Mouse (Mus musculus) erythroblast, embryonic 14.5 days (primary cell): ENCODE measurements around the gene Fgf13. TPM values are rescaled to one million over a fixed set of nuclear protein-coding genes. Genes with fewer than 3 reads are reported as not detected.

Source experiments
- H3K27me3 ChIP-seq: 2 replicates; pipeline ENCODE4 v1.6.1; 2012; ENCODE audit warnings: inconsistent platforms; ENCODE audit not compliant: control insufficient read depth
- H3K36me3 ChIP-seq: 2 replicates; pipeline ENCODE4 v1.6.1; 2012; ENCODE audit warnings: mild to moderate bottlenecking, inconsistent platforms; ENCODE audit not compliant: control insufficient read depth
- H3K4me1 ChIP-seq: 2 replicates; pipeline ENCODE4 v1.6.1; 2012; ENCODE audit warnings: inconsistent platforms; ENCODE audit not compliant: control insufficient read depth
- H3K4me3 ChIP-seq: replicated peaks from 2 replicates; pipeline ENCODE3; 2012; ENCODE audit warnings: moderate library complexity, mild to moderate bottlenecking, inconsistent platforms
- H3K9me3 ChIP-seq: 2 replicates; pipeline ENCODE4 v1.6.1; 2012; ENCODE audit warnings: low read length, inconsistent platforms, mixed read lengths; ENCODE audit not compliant: control insufficient read depth
- GATA1 ChIP-seq: IDR thresholded peaks from 2 replicates; pipeline ENCODE4 v1.6.1; 2012; ENCODE audit warnings: low read length, inconsistent platforms, mixed read lengths
- TAL1 ChIP-seq: IDR thresholded peaks from 3 replicates; pipeline ENCODE4 v1.6.1; 2012; ENCODE audit warnings: low read length, inconsistent platforms, mixed read lengths
- polyA plus RNA-seq: library from polyadenylated mRNA; stranded (reverse); fragments of >175 nt; gene quantifications from 2 replicates; pipeline ENCODE4 v1.2.3, GENCODE M21; 2012

Fgf13 gene
- 0.14 and 0.17 TPM in 2 replicates for polyA plus RNA-seq

DNA sequence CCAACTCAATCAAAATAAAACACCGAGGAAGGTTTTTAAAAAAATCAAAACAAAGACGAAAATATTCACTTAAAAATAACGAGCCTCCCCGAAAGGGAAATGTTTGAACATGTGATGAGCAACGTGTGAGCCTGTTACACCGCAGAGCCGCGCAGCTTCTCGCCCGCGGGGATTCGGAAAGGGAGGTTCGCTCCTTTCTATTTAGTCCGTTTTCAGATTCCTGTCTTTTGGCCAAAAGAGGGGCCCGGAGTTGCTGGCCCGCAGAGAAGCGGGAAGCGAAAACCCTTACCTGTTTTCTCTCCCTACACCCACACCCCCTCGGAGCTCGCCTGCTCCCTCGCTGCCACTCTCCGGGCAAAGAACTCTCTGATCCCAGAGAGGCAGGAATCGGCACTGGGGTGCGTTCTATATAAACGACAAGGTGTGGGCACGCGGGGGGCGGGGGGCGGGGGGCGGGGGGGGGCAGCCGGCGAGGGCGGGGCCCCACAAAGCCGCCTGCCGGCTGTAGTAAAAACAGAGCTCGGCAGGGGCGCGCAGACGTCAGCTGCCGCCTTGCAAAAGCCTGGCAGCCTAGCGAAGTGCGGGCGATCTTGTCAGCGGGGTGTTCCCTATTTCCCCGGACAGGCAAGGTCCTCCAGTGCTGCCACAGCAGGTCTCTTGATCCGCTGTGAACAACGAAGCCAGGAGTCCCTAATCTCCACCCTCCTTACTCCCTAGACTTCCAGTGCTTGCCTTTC, at the start of gene Fgf13:
Gene Fgf13, minus strand, starts transcription at position 377 of the 737 bp plus-strand sequence.
- Histone ChIP-seq H3K9me3 (peaks cover 17% of the 10 kb centered on the region), H3K4me1 (no peaks in the 10 kb centered on the region), H3K27me3 (peaks cover 33% of the 10 kb centered on the region), H3K36me3 (no peaks in the 10 kb centered on the region), H3K4me3 (no peak within 1 kb of the TSS)
- TF ChIP-seq GATA1, result no peak
- TF ChIP-seq TAL1, result no peak

DNA sequence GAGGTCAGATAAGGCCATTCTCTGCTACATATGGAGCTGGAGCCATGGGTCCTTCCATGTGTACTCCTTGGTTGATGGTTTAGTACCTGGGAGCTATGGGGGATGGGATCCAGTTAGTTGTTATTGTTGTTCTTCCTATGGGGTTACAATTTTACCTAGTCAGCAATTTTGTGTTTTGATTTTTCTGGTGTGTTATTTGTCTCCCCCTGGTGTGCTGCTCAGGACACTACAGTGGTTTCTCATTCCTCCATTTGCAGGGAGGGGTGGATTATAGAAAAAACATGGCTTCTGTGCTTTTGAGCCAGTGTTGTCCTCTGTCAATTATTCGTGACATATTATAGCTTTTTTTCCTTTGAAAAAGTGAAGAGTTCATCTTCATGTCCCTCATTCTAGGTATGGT, 38.7 kb upstream of the Fgf13 start:
- no peaks in the 10 kb centered on the region for H3K27me3 ChIP-seq
- no peaks in the 10 kb centered on the region for H3K9me3 ChIP-seq
- H3K4me1 ChIP-seq, result no peaks in the 10 kb centered on the region
- no peak for TF ChIP-seq TAL1
- no peak for TF ChIP-seq GATA1
- H3K4me3 ChIP-seq, result no peak overlapping the region
- no peaks in the 10 kb centered on the region for H3K36me3 ChIP-seq

DNA sequence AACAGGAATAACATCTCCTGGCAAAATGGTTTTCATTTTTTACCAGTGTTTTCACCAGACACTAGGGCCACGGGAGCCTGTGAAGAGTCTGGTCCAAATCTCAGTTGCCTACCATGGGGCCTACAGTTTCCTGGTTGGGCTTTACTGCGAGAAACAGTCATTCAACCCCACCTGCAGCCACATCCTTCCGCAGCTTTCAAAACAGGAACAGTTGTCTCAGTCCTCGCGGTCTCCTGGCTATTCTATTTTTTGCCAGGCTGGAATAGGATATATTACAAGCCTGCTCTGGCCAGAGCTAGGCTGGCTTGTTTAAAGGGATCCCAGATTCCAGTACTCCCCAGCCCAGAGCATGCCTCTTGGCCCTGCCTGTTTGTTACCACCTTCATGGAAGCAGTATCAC, 21.2 kb upstream of the Fgf13 start:
- Histone ChIP-seq H3K27me3 (no peaks in the 10 kb centered on the region), H3K9me3 (no peaks in the 10 kb centered on the region), H3K36me3 (no peaks in the 10 kb centered on the region), H3K4me1 (no peaks in the 10 kb centered on the region), H3K4me3 (no peak overlapping the region)
- TF ChIP-seq GATA1 (no peak), TAL1 (no peak)

DNA sequence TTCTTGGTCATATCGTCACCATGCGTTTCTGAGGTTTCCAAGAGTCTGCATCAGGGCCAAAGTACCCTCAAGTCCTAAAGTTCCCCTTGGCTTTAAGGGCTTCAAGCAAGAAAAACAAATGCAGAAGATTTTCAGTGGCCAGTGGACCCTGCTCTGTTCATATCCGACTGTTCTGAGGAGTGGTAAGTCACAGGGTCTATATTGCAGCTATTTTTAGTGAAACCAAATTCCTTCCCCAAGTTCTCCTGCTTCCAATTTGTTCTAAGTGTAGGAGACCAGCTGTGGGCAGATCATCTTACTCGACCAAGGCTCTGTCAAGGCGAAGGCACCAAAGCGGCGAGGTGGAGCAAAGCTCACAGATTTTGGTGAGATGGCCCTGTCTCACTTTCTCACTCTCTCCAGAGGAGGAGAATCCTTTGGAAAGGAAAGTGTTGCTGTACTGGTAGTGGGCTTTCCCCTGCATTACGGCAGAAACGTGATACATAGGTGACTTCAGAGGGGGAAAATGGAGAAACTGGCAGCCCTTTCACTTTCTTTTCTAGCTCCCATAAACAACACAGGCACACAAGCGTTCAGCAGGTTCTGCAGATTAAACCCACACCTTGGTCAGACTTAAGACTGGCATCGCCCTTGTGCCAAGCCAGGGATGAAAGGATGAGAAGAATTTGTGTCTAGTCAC, 17.8 kb upstream of the Fgf13 start:
- TF ChIP-seq GATA1 (no peak), TAL1 (no peak)
- no peaks in the 10 kb centered on the region for H3K27me3 ChIP-seq
- no peaks in the 10 kb centered on the region for H3K9me3 ChIP-seq
- no peaks in the 10 kb centered on the region for H3K36me3 ChIP-seq
- no peak overlapping the region for H3K4me3 ChIP-seq
- no peaks in the 10 kb centered on the region for H3K4me1 ChIP-seq

DNA sequence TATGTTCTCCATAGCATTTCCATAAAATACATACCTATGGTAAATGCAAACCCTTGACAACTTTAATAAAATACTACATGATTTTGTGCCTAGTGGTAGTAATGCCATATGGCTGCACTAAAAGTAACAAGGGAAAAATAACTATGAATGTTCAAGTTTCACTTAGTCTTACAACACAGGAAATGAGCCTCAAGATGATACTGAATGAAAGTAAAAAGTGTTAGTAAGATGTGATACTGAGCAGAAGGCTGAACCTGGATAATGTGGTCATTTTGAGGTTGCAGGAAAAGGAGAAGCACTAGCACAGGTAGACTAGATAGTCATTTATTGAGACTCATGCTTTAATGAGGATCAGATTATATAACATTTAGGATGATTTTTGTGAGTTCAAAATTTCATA, 16.2 kb upstream of the Fgf13 start:
- no peaks in the 10 kb centered on the region for H3K9me3 ChIP-seq
- no peaks in the 10 kb centered on the region for H3K4me1 ChIP-seq
- H3K36me3 ChIP-seq, result no peaks in the 10 kb centered on the region
- H3K4me3 ChIP-seq, result no peak overlapping the region
- H3K27me3 ChIP-seq, result no peaks in the 10 kb centered on the region
- TF ChIP-seq GATA1 (no peak), TAL1 (no peak)

DNA sequence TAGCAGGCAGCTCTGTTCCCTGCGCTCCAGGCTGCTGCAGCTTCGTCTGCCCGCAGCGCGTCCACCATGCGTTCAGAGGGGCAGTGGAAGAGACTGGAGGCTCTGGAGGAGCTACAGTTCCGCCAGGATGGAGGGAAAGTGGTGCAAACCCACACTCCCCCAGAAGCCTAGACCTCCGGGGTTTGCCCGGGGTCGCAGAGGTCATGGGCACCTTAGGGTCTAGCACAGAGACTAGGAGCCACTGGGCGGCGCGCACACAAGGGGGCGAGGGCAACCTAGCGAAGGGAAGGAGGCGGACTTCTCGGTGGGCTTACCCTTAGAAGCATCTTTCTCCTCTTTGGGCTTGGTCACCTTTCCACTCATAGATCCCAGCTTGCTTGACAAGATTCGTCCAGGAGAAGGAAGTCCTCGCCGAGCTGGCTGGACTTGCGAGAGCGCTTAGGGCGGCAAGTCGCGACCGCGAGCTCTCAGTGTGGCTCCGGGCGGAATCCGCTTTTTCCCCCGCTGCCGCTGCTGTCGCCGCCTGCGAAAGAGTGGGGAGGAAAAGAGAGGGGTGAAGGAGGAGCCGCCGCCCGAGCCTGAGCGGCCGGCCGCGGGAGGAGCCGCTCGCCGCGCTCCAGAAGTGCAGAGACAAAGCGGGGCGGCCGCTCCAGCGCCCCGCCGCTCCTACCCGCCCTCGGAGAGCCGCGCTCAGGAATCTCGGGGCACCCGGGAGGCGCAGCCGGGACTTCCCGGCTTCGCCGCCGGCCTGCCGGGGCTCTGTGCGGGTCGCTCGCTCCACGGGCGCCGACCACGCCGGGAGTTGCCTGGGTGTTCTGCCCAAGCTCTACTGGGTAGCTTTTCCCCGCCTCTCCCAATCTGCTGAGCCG, 811 bp downstream of the Fgf13 start:
- Histone ChIP-seq H3K4me1 (no peaks in the 10 kb centered on the region), H3K4me3 (no peak overlapping the region), H3K36me3 (no peaks in the 10 kb centered on the region), H3K27me3 (peaks cover 33% of the 10 kb centered on the region), H3K9me3 (peaks cover 17% of the 10 kb centered on the region)
- no peak for TF ChIP-seq GATA1
- no peak for TF ChIP-seq TAL1

DNA sequence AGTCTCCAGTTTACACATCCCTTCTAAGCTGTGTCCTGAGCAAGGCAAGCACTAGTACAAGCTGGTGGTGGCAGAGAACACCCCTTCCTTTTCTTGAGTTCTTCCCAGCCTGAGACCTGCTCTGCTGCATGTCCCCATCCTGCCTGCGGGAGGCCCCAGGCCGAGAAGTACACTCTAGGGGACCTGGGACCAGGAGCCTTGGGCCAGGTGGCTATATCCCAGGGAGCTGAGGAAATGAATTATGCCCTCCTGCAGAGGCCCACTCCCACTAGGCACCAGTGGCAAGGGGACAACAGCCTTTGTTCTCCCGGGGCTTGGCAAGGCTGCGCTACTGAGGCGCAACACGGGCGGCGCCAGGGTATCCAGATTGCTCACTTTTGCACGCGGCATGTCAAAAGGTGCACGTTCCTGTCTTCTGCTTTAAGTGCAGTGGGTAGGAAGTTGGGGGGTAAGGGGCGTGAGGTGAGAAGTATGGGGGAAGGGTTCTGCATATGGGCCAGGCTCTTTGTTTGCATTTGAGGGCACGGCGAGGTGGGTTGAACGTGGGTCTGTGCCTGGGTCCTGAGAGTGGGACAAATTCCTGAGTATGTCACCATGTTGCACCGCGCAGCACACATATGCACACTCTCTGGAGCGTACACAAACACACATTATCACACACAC, 1.7 kb downstream of the Fgf13 start:
- Histone ChIP-seq H3K36me3 (no peaks in the 10 kb centered on the region), H3K4me1 (no peaks in the 10 kb centered on the region), H3K9me3 (peaks cover 17% of the 10 kb centered on the region), H3K27me3 (peaks cover 33% of the 10 kb centered on the region), H3K4me3 (no peak overlapping the region)
- TF ChIP-seq GATA1, result no peak
- no peak for TF ChIP-seq TAL1

DNA sequence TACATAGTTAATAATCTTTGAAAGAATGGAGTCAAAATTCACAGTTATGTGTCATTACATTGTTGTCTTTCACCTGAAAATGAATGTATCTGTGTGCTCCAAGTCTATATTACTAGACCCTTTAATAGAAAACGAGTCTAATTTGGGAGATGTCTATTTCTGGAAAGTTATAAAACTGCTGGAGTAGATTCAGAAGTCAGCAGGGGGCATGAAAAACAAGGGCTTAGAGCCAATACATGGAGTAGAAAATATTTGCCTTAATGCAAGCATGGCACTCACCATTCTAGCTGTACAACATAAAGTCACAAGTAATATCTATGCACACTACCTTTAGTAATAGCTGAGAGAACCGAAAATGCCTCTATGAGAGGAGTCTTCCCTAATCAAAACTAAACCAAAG, 19.9 kb downstream of the Fgf13 start:
- no peaks in the 10 kb centered on the region for H3K36me3 ChIP-seq
- H3K9me3 ChIP-seq, result no peaks in the 10 kb centered on the region
- TF ChIP-seq TAL1 (no peak), GATA1 (no peak)

More for the DNA sequence above, 19.9 kb downstream of the Fgf13 start:
- Histone ChIP-seq H3K4me1 (no peaks in the 10 kb centered on the region), H3K27me3 (no peaks in the 10 kb centered on the region), H3K4me3 (no peak overlapping the region)
